Mouse (Mus musculus): ENCODE results near the gene Gck. TPM values are rescaled to one million over a fixed set of nuclear protein-coding genes. Genes with fewer than 3 reads are reported as not detected.
"Not testable (repeated sequence)": the region's sequence is repeated elsewhere in the genome, so short reads cannot be mapped to it uniquely, and the experiment has no call there.

The Gck gene
- polyA plus RNA-seq, 1 experiment from 2014 or later: 2.8 TPM

GRCm38 (mm10) chr11:5903844-5904243 is 46.0 kb downstream of the Gck start:
- Histone ChIP-seq H3K36me3 (replicated peaks) (no peaks in the 10 kb centered on the region), H3K9me3 (no peaks in the 10 kb centered on the region), H3K27me3 (replicated peaks; ENCODE audit: low read depth, poor library complexity, severe bottlenecking) (peaks cover 45% of the 10 kb centered on the region), H3K27ac (replicated peaks) (no peak overlapping the region), H3K4me3 (no peak overlapping the region), H3K4me1 (peaks cover 23% of the 10 kb centered on the region)
- 88% methylated on average over 2 of the region's 2 CpGs for WGBS
- no peak for DNase-seq (ENCODE audit: low spot score)

- Histone ChIP-seq H3K4me3 (peak overlapping the region; percentile 59), H3K36me3 (replicated peaks) (no peaks in the 10 kb centered on the region), H3K27me3 (replicated peaks; ENCODE audit: low read depth, poor library complexity, severe bottlenecking) (peaks cover 60% of the 10 kb centered on the region), H3K9me3 (no peaks in the 10 kb centered on the region), H3K4me1 (peaks cover 35% of the 10 kb centered on the region), H3K27ac (replicated peaks) (peak overlapping the region; percentile 82)
- WGBS: 11% methylated on average over 6 of the region's 6 CpGs
- DNase-seq (ENCODE audit: low spot score): no peak
Measured at GRCm38 (mm10) chr11:5902390-5902789, 47.5 kb downstream of the Gck start.

- WGBS: 1% methylated on average over 32 of the region's 32 CpGs
- Histone ChIP-seq H3K27me3 (replicated peaks; ENCODE audit: low read depth, poor library complexity, severe bottlenecking) (peaks cover 64% of the 10 kb centered on the region), H3K9me3 (no peaks in the 10 kb centered on the region), H3K4me1 (peaks cover 39% of the 10 kb centered on the region), H3K36me3 (replicated peaks) (no peaks in the 10 kb centered on the region), H3K4me3 (peak overlapping the region; percentile 59), H3K27ac (replicated peaks) (peak overlapping the region; percentile 82)
- peak; percentile 83 for DNase-seq (ENCODE audit: low spot score)
Measured at GRCm38 (mm10) chr11:5901950-5902349, 47.9 kb downstream of the Gck start.

GRCm38 (mm10) chr11:5901320-5901719 is 48.6 kb downstream of the Gck start:
- Histone ChIP-seq H3K4me3 (peak overlapping the region; percentile 59), H3K27ac (replicated peaks) (peak overlapping the region; percentile 82), H3K4me1 (peaks cover 42% of the 10 kb centered on the region), H3K9me3 (no peaks in the 10 kb centered on the region), H3K27me3 (replicated peaks; ENCODE audit: low read depth, poor library complexity, severe bottlenecking) (peaks cover 70% of the 10 kb centered on the region), H3K36me3 (replicated peaks) (no peaks in the 10 kb centered on the region)
- WGBS: 22% methylated on average over 3 of the region's 3 CpGs
- DNase-seq (ENCODE audit: low spot score): no peak

- peaks cover 43% of the 10 kb centered on the region for H3K4me1 ChIP-seq
Measured at GRCm38 (mm10) chr11:5899286-5899685, 50.6 kb downstream of the Gck start.

GRCm38 (mm10) chr11:5898531-5898930 is 51.4 kb downstream of the Gck start, which contains the start of gene Myl7:
Myl7 (minus strand) TSS chr11:5898782.
- H3K4me1 ChIP-seq: peaks cover 51% of the 10 kb centered on the region

More at GRCm38 (mm10) chr11:5899286-5899685, 50.6 kb downstream of the Gck start:
- WGBS: 90% methylated on average over 10 of the region's 10 CpGs
- H3K36me3 ChIP-seq (replicated peaks): no peaks in the 10 kb centered on the region
- peaks cover 83% of the 10 kb centered on the region for H3K27me3 ChIP-seq (replicated peaks; ENCODE audit: low read depth, poor library complexity, severe bottlenecking)
- no peak for DNase-seq (ENCODE audit: low spot score)
- H3K27ac ChIP-seq (replicated peaks): no peak overlapping the region
- no peaks in the 10 kb centered on the region for H3K9me3 ChIP-seq
- no peak overlapping the region for H3K4me3 ChIP-seq

GRCm38 (mm10) chr11:5897839-5898238 is 52.0 kb downstream of the Gck start:
- Histone ChIP-seq H3K4me1 (peaks cover 53% of the 10 kb centered on the region), H3K27ac (replicated peaks) (peak overlapping the region; percentile 79), H3K9me3 (no peaks in the 10 kb centered on the region), H3K4me3 (peak overlapping the region; percentile 39), H3K27me3 (replicated peaks; ENCODE audit: low read depth, poor library complexity, severe bottlenecking) (peaks cover 76% of the 10 kb centered on the region), H3K36me3 (replicated peaks) (no peaks in the 10 kb centered on the region)
- 6% methylated on average over 10 of the region's 10 CpGs for WGBS
- DNase-seq (ENCODE audit: low spot score): peak; percentile 47

More at GRCm38 (mm10) chr11:5898531-5898930, 51.4 kb downstream of the Gck start, which contains the start of gene Myl7:
- no peaks in the 10 kb centered on the region for H3K9me3 ChIP-seq
- H3K4me3 ChIP-seq: peak within 1 kb of the TSS; percentile 39
- no peak for DNase-seq (ENCODE audit: low spot score)
- 62% methylated on average over 5 of the region's 5 CpGs for WGBS
- peak within 1 kb of the TSS; percentile 79 for H3K27ac ChIP-seq (replicated peaks)
- H3K36me3 ChIP-seq (replicated peaks): no peaks in the 10 kb centered on the region
- H3K27me3 ChIP-seq (replicated peaks; ENCODE audit: low read depth, poor library complexity, severe bottlenecking): peaks cover 83% of the 10 kb centered on the region

GRCm38 (mm10) chr11:5897230-5897629 is 52.7 kb downstream of the Gck start:
- peak; percentile 38 for DNase-seq (ENCODE audit: low spot score)
- no peaks in the 10 kb centered on the region for H3K9me3 ChIP-seq
- H3K27ac ChIP-seq (replicated peaks): peak overlapping the region; percentile 79
- peaks cover 53% of the 10 kb centered on the region for H3K4me1 ChIP-seq
- WGBS: 11% methylated on average over 16 of the region's 16 CpGs
- H3K27me3 ChIP-seq (replicated peaks; ENCODE audit: low read depth, poor library complexity, severe bottlenecking): peaks cover 70% of the 10 kb centered on the region
- no peaks in the 10 kb centered on the region for H3K36me3 ChIP-seq (replicated peaks)
- peak overlapping the region; percentile 39 for H3K4me3 ChIP-seq

- Histone ChIP-seq H3K36me3 (replicated peaks) (no peaks in the 10 kb centered on the region), H3K27ac (replicated peaks) (peak overlapping the region; percentile 24; the same call in 1 of the 2 replicates), H3K27me3 (replicated peaks; ENCODE audit: low read depth, poor library complexity, severe bottlenecking) (peaks cover 38% of the 10 kb centered on the region), H3K4me1 (peaks cover 66% of the 10 kb centered on the region), H3K4me3 (no peak overlapping the region), H3K9me3 (no peaks in the 10 kb centered on the region)
- 65% methylated on average over 6 of the region's 6 CpGs for WGBS
- no peak for DNase-seq (ENCODE audit: low spot score)
Measured at GRCm38 (mm10) chr11:5893807-5894206, 56.1 kb downstream of the Gck start.

GRCm38 (mm10) chr11:5892810-5893368 is 57.0 kb downstream of the Gck start:
- no peak for DNase-seq (ENCODE audit: low spot score)
- Histone ChIP-seq H3K36me3 (replicated peaks) (no peaks in the 10 kb centered on the region), H3K4me3 (no peak overlapping the region), H3K27me3 (replicated peaks; ENCODE audit: low read depth, poor library complexity, severe bottlenecking) (peaks cover 29% of the 10 kb centered on the region), H3K27ac (replicated peaks) (peak overlapping the region; percentile 72), H3K9me3 (no peaks in the 10 kb centered on the region), H3K4me1 (peaks cover 66% of the 10 kb centered on the region)
- 38% methylated on average over 4 of the region's 4 CpGs for WGBS

- Histone ChIP-seq H3K27ac (replicated peaks) (peak overlapping the region; percentile 72), H3K9me3 (no peaks in the 10 kb centered on the region), H3K27me3 (replicated peaks; ENCODE audit: low read depth, poor library complexity, severe bottlenecking) (peaks cover 21% of the 10 kb centered on the region), H3K4me3 (0 out of 2 replicates have a peak overlapping the region, but pooled peaks have one; percentile 15), H3K4me1 (peaks cover 66% of the 10 kb centered on the region), H3K36me3 (replicated peaks) (no peaks in the 10 kb centered on the region)
- WGBS: 53% methylated on average over 8 of the region's 8 CpGs
- peak; percentile 48 for DNase-seq (ENCODE audit: low spot score)
Measured at GRCm38 (mm10) chr11:5892151-5892591, 57.7 kb downstream of the Gck start.

- not testable (repeated sequence) for H3K27ac ChIP-seq (replicated peaks)
- peaks cover 67% of the 10 kb centered on the region for H3K4me1 ChIP-seq
- WGBS: 65% methylated on average over 5 of the region's 5 CpGs
Measured at GRCm38 (mm10) chr11:5888563-5888962, 61.3 kb downstream of the Gck start.

GRCm38 (mm10) chr11:5887250-5887649 is 62.6 kb downstream of the Gck start:
- 38% methylated on average over 5 of the region's 5 CpGs for WGBS
- Histone ChIP-seq H3K4me3 (no peak overlapping the region), H3K27ac (replicated peaks) (peak overlapping the region; percentile 79), H3K9me3 (no peaks in the 10 kb centered on the region), H3K27me3 (replicated peaks; ENCODE audit: low read depth, poor library complexity, severe bottlenecking) (no peaks in the 10 kb centered on the region), H3K36me3 (replicated peaks) (no peaks in the 10 kb centered on the region), H3K4me1 (peaks cover 55% of the 10 kb centered on the region)
- DNase-seq (ENCODE audit: low spot score): peak; percentile 25

More at GRCm38 (mm10) chr11:5888563-5888962, 61.3 kb downstream of the Gck start:
- not testable (repeated sequence) for H3K9me3 ChIP-seq; H3K36me3 ChIP-seq (replicated peaks); H3K27me3 ChIP-seq (replicated peaks; ENCODE audit: low read depth, poor library complexity, severe bottlenecking); H3K4me3 ChIP-seq
- peak; percentile 26 for DNase-seq (ENCODE audit: low spot score)

Data from embryonic facial prominence, embryonic 10.5 days (tissue).